Mouse (Mus musculus): ENCODE results near the gene Tmem210.

DNA sequence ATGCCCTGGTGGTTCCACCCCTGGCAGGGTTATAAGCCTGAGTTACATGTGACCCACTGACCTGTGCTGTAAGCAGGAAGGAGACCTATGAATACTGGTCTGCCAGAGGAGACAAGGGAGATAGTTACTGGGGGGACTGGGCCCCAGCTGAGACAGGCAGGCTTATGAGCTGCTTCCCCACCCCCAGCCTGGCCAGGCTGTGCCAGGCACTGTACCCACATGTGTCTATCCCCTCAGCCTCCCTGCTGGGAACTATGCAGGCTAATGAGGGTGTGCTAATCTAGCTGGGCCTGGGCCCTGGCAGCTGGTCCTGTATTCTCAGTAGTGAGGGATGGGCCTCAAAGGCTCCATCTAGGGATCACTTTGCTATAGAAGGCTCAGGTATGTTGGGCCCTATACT lies 20.7 kb upstream of the Tmem210 start:
- no peak for TF ChIP-seq CTCF (IDR thresholded peaks at IDR 0.05; ENCODE audit: borderline replicate concordance, insufficient read depth, low read depth, low read length)
- no peak for TF ChIP-seq POLR2A (IDR thresholded peaks at IDR 0.05; ENCODE audit: borderline replicate concordance, insufficient read depth, low read length)
